Comparison of ENCODE assay signal across 8 mouse cellular contexts in the genomic region with DNA sequence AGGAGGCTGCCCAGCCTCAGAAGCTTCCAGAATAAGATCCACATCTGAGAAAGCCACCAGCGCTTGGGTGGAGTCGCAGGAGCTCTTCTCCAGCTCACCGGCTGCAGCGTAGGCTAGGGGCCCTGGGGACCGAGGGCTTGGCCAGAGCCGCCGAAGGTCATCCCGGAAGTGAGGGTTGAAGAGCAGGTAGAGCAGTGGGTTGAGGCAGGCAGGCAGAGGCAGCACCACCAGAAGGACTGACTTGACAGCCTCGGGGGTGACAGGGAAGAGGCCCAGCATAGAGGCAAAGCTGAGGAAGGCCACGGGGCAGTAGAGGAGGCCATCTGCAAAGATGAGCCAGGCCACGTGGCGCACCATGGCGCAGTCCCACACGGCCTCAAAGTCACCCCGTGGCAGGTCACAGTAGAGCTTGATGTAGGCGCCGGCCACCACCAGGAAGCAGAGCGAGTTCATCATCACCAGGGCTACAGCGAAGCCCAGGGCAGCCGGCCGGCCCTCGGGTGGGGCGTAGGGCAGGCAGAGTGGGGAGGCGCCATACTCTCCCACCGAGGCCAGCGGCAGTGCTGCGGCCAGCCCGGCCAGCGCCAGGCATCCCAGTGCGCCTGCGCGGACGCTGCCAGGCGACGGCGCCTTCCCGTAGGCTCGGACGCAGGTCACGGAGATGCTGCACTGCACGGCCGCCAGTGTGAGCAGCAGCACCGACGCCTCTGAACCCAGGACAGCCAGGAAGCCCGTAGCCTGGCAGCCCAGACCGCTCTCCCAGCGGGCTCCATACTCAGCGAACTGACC. TPM values are rescaled to one million over a fixed set of nuclear protein-coding genes. Genes with fewer than 3 reads are reported as not detected.
A peak's percentile ranks its signal among the peaks of the same experiment; 100 is the strongest.
DNase-seq lines count a peak whose midpoint lies in the region; ATAC-seq and TF ChIP-seq lines count a peak whose summit lies in the region.

No protein-coding gene starts in this region.

- WGBS in hindbrain, postnatal 0 days: 31% methylated on average over 46 of the region's 48 CpGs

- no peaks in the 10 kb centered on the region for H3K27me3 ChIP-seq in hindbrain, postnatal 0 days (ENCODE audit: insufficient read depth, low read length)

- H3K27ac ChIP-seq in gastrocnemius, adult 2 months: no peak overlapping the region
- no peak overlapping the region for H3K27ac ChIP-seq in hindbrain, postnatal 0 days

- H3K4me1 ChIP-seq in hindbrain, postnatal 0 days (ENCODE audit: insufficient read depth, low read length): no peaks in the 10 kb centered on the region

- no peak for TF ChIP-seq CTCF in gastrocnemius, adult 2 months (IDR thresholded peaks at IDR 0.05)
- TF ChIP-seq CTCF in hindbrain, postnatal 0 days (IDR thresholded peaks at IDR 0.05; ENCODE audit: low read depth): no peak

- intact Hi-C loops in gastrocnemius, adult 2 months (cut with DNase I): no loop called here

- peak overlapping the region; percentile 65 for H3K4me3 ChIP-seq in gastrocnemius, adult 2 months
- peak overlapping the region; percentile 34 for H3K4me3 ChIP-seq in hindbrain, postnatal 0 days (ENCODE audit: low read length)

- H3K9me3 ChIP-seq in hindbrain, postnatal 0 days (ENCODE audit: low read length): no peaks in the 10 kb centered on the region

- peak; percentile 90 for ATAC-seq in hindbrain, postnatal 0 days

- H3K4me2 ChIP-seq in hindbrain, postnatal 0 days (ENCODE audit: low read depth, low read length): peak overlapping the region; percentile 66

- H3K9ac ChIP-seq in hindbrain, postnatal 0 days (replicated peaks; ENCODE audit: low read length): peak overlapping the region; percentile 44

- no peaks in the 10 kb centered on the region for H3K36me3 ChIP-seq in hindbrain, postnatal 0 days (ENCODE audit: insufficient read depth, low read length)

- peak; percentile 50 to 64 for DNase-seq in adrenal gland, adult 18-20 months (ENCODE audit: low spot score in 2 of 2)
- DNase-seq in cerebellum, postnatal 14 days: peak; percentile 74 to 75
- peak; percentile 78 for DNase-seq in gastrocnemius, adult 2 months
- DNase-seq in hindbrain, postnatal 0 days (ENCODE audit: low spot score): peak; percentile 83
- DNase-seq in left cerebral cortex, adult 8-10 months (ENCODE audit: low spot score in 2 of 2): peak; percentile 23 to 40
- peak; percentile 53 for DNase-seq in lung, postnatal 36 days
- DNase-seq in retina, embryonic 14.5 days (ENCODE audit: low spot score): peak; percentile 83
- no peak for DNase-seq in c-Kit-positive CD71-positive TER-119-positive erythroid progenitor cells, embryonic 14.5 days (ENCODE audit: low spot score)

RNA-seq across cellular contexts. Expression of a gene that starts 25.0 kb away (rescaled TPM):
- total RNA-seq in adrenal gland, adult 18-20 months (2021): under 1 TPM; 0.40 to 0.67 TPM
- 10 to 100 TPM in 1 of 2 experiments, 1 to 10 TPM in 1; 4.3 to 11.4 TPM for total RNA-seq in gastrocnemius, adult 2 months (2021)
- total RNA-seq in hindbrain, postnatal 0 days (2014; rRNA removed): 4.5 and 5.3 TPM in 2 replicates
- polyA plus RNA-seq in hindbrain, postnatal 0 days (2015; fragmentation: Nextera tagmentation; extraction: Ambion mirVana): 9.7 and 10.2 TPM in 2 replicates
- total RNA-seq in left cerebral cortex, adult 8-10 months (2022): 1 to 10 TPM in 3 of 4 experiments, under 1 TPM in 1; 0.84 to 2.7 (median 1.7) TPM

RNA-seq across cellular contexts. Expression of a gene that starts 31.6 kb away (rescaled TPM):
- 10 to 100 TPM; 10.7 to 12.1 TPM for total RNA-seq in adrenal gland, adult 18-20 months (2021)
- 100 to 1,000 TPM; 172 to 212 TPM for total RNA-seq in gastrocnemius, adult 2 months (2021)
- 26.6 and 36.6 TPM in 2 replicates for total RNA-seq in hindbrain, postnatal 0 days (2014; rRNA removed)
- polyA plus RNA-seq in hindbrain, postnatal 0 days (2015; fragmentation: Nextera tagmentation; extraction: Ambion mirVana): 12.5 and 12.9 TPM in 2 replicates
- 10 to 100 TPM; 70.1 to 85.0 (median 73.8) TPM for total RNA-seq in left cerebral cortex, adult 8-10 months (2022)
